Mouse (Mus musculus): ENCODE data around the gene Kif9.

- TF ChIP-seq CTCF (IDR thresholded peaks at IDR 0.05; ENCODE audit: control insufficient read depth, insufficient read depth, low read length): peak; percentile 64
- no peak for TF ChIP-seq POLR2A (IDR thresholded peaks at IDR 0.05; ENCODE audit: borderline replicate concordance, control insufficient read depth, low read depth, low read length)
These were observed 10.6 kb upstream of the Kif9 start for GRCm38 (mm10) chr9:110466179-110466578.

All from bone marrow, adult 2 months (tissue).